Mouse (Mus musculus) thymus, postnatal 10 days (tissue): ENCODE data around the gene Arl6ip5.
"Not testable (repeated sequence)": the region's sequence is repeated elsewhere in the genome, so short reads cannot be mapped to it uniquely, and the experiment has no call there.

Experiments used
- DNase-seq, 2 experiments: peaks; one replicate each; pipeline ENCODE4 v3.0.0; 2021; ENCODE audit warnings: low spot score in 2 of 2

The Arl6ip5 gene

DNA sequence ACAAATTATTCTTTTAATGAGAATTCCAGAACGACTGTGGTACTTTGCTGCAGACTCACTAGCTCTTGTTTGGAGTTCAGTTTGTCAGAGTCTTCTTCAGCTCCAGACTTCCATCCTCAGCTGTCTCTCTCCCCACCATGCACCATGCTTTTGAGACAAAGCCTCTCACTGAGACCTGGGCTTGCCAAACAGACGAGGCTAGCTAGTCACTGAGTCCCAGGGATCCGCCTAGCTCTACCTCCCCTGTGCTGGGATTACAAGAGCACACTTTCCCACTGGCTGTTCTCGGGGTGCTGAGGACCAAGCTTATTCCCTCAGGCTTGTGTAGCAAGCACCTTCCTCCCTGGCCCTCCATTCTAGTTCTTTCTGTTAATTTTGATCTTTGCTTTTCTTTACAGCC, 13.1 kb downstream of the Arl6ip5 start:
- DNase-seq = no peak

DNA sequence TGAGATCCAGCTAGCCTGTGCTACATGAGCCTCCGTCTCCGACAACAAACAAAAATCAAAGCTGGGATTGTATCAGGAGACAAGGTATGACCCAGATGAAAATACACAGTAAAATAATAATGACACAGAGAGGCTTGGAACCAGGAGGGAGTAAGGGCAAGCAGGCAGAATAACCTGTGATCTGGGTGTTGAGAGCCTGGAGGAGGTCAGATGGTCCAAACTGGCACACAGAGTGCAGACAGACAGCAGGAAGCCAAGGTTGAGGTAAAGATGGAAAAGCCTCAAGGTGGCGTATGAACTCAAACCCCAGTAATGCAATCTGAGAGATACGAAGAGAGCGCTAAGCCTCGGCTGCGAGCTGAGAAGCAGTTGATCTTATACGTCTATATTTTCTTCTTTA, 14.0 kb downstream of the Arl6ip5 start:
- DNase-seq = no peak

DNA sequence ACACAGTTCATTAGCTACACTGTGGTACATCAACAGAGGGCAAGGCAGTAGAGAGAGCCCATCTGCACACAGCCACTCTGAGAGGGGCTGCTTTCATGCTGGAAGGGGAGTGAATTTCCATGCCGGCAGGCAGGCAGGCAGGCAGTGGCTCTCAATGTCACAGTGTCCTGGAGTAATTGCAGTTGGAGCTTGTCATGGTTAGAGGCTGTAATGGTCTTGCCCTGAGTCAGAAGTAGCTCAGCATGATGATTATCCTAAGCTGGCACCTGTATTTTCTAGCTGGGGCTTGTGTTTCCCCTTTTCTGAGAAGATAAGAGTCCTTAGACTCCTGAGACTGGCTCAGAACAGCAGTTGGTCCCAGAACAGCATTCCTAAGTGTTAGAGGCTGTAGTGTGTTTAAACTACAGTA, 15.6 kb downstream of the Arl6ip5 start:
- DNase-seq = no peak

DNA sequence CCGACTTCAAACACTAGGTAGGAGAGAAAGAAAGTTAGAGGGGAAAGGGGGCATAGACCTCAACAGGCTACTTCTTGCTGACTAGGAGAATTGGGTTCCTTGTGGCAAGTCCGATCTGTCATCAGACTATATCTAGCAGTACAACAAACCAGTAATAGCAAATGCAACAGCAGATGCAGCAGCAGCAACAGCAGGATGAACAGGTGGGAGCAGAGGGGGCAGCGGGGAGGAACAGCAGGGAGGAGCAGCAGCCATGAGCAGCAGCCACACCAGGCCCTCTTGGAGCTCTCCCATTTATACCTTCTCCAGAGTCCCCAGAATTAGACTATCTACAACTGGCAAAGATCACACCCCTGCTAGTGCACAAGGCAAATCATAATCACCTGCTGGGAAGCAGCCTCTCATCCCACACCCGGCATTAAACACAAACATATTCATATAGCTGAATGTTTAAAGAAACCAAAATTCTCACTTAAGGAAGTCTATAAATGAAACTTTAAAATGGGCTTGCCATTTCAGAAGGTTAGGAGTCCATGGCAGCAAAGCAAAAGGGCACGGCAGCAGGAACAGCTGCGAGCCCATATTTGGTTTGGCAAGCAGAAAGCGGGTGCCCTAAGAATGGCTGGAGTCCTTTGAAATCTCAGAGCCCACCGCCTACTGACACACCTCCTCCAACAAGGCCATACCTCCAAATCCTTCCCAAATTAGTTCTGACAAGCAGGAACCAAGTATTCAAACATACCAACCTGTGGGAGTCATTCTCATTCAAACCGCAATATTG, 16.8 kb downstream of the Arl6ip5 start:
- no peak for DNase-seq

DNA sequence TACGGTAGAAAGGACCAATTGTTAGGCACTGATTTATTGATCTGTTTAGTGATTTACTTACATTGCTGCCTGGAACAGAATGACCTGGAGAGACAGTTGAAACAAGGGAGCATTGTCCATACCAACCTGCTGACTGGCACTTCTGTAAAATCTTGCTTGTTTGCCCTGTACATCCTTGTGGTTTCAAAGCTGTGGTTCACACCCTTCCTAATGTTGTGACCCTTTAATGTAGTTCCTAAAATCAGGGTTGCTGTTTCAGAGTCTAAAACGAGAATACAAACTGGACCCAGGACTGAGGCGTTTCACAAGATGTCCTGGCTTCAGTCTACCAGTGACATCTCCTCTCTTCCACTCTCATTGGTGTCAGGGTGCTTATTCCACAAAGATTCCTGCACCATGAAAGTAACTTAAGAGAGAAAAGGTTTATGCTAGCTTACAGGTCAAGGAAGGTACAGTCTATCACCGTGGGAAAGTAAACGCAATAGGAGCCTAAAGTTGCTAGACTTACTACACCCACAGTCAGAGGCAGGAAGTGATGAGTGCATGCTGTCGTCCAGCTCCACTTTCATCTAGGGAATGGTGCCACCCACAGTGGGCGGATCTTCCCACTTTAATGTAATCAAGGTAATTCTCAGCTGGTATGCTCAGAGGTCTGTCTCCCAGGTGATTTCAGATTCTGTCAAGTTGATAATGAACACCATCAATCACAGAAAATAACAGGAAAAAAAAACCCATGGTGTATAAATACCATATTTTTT, 24.6 kb downstream of the Arl6ip5 start:
- no peak for DNase-seq

DNA sequence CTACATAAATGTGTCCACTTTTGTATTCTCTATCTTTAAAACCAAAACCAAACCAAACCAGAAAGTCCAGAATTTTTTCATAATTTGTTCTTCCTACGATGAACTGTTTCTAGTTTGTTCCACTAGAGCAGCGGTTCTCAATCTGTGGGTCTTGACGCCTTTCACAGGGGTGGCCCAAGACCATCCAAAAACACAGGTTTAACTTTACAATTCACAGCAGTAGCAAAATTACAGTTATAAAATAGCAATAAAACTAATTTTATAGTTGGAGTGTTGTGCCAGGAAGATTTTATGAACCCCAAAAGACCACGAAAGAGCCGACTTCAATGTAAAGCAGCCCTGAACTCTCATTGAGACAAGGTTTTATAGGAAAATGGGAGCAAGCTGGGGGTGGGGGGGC, 25.6 kb downstream of the Arl6ip5 start:
- DNase-seq = no peak

DNA sequence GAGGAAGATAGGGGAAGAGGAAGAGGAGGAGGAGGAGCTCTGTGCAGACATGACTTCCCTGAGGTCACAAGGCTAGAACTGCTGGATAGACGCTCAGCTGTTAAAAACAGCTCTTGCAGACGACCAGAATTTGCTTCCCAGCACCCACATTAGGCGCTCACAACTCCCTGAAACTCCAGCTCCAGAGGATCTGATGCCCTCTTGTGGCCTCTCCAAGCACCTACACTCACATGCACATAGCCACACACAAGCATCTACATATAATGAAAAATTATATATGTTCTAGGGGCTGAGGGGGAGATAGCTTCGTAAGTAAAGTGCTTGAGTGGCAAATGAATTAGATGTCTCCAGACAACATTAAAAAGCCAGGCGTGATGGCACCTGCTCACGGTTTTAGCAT, 28.9 kb downstream of the Arl6ip5 start:
- DNase-seq = no peak

DNA sequence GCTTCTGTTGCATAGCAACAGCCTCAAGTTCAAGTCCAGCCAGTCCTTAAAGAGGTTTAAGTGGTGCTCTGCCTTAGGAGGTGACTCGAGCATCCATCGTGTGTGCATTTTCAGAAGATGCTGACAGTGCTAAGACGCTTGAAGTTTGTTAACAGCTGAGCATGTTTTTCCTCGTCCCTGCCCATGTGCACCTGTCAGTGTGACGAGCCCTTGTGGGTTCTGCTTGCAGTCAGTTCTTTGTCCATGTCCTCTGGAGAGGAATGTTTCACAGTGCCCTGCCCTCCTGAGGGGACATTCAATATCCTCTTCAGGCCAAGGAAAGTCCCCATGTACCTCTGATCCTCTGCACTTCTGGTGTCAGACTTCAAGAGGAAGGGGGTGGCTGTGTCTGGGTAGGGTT, 29.6 kb downstream of the Arl6ip5 start:
- DNase-seq = no peak

DNA sequence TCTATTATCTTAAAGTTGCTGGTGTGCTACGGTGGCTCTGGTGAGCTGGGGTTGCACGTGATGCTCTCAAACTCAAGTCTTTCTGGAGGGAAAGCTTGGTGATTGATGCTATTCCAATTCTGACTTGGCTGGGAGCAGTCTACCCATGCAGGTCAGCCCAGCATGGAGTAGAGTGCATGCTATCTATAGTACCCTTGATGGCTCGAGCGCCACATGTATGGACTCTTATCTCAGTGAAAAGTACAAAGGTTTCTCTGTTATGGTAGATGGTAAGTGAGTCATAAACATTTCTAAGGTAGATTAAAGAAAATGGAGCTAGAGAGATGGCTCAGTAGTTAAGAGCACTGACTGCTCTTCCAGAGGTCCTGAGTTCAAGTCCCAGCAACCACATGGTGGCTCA, 32.0 kb downstream of the Arl6ip5 start:
- no peak for DNase-seq

DNA sequence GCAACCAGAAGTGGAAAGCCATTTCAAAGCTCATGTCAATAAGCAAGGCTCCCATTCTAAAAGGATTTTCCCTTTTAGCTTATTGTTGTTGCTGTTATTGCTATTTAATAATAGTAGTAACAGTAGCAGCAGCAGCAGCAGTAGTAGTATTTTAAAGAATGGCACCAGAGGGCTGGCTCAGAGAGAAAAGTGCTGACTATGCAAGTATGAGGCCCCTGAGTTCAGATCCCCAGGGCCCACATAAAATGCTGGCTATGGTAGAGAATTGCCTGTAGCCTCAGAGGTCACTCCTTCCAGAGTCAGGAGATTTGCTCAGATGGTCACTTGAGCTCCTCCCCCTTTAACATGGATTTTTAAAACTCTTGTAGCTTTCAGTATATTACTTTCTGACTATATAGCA, 34.7 kb downstream of the Arl6ip5 start:
- DNase-seq = no peak

DNA sequence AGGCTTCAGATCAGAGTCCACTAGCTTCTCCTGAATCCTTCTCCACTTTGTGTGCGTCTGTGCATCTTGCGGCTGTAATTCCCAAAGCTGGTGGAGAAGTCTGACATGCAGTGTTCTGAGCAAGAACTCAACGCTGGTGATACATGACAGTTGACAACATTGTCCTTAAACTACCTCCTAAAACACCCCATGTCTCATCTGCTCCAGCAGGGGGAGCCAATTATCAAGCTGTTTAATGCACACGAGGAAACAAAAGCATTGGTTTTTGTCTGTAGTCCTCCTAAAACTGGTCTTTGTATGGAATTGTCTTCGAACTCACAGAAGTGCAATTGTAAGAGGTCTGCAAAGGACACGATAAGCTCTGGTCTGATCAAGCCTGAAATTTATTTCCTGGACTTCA, 40.5 kb downstream of the Arl6ip5 start:
- DNase-seq = peak; percentile 29 to 70

DNA sequence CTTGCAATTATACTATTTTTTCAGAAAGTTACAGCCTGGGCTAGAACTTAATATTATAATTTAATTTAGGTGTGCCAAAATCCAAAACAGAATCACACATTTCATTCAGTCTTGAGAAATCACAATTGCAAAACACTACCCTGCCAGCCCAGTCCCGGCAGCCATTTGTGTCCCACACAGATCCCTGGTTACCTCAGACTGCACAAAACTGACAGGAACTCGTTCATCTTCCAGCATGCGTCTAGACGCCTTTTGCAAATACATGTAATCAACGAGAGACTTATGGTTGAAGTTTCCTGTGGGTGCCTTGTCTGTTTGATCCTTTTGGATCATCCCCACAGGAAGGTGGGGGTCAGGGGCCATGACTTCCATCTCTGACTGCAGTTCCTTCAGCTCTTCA, 41.6 kb downstream of the Arl6ip5 start:
- no peak for DNase-seq

DNA sequence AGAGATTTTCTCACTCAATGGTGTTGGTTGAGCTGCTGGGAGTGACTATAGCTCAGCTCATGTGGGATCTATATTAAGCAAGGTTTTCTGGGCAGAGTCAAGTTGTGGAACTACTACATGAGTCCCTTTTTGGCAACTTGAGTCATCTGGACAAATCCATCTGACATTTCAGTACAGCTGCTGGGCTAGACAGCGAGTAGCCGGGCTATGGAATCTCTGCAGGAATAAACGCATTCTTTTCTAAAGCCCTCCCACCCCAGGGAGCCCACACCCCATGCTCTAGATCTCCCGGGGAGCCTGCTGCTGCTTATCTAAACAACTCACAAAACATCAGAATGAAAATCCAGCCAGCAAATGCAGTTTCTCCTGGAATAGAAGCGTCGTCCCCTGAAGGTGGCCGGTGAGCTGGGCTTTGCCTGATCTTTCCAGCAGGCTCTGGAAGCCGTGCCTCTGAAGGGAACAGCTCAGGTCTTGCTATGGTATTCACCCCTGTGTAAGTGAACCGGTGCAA, 42.3 kb downstream of the Arl6ip5 start, which contains the start of gene Lmod3:
Lmod3 (minus strand) TSS at position 49 of the 511 bp plus-strand sequence.
- no peak for DNase-seq

DNA sequence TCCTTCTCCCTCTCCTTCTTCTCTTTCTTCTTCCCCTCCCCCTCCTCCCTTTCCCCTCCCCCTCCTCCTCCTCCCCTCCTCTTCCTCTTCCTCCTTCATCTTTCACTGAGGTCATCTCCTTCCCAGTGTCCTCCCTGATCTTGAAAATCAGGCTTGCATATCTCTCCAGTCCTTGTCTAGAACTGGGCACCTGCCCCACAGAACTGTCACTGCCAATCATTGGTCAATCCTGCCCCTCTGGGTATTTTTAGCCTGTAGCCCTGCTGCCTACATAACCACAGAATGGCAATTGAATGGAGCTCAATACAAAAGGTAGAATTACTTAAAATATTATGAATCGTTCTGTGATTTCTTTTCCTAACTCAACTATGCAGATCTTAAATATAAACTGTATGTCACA, 48.0 kb downstream of the Arl6ip5 start:
- DNase-seq = no peak

DNA sequence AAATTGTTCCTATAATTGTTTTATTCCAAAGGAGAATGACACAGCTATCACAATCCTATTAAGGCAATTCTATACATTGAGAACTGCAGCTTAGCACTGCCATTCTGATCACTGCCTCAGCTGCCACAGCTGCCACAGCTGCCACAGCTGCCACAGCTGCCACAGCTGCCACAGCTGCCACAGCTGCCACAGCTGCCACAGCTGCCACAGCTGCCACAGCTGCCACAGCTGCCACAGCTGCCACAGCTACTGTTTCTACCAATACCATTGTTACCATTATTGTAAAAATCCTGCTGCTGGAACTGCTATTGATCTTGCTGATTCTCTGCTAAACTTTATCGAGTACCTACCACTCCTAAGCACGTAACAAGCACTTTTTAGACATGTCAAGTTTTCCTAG, 49.4 kb downstream of the Arl6ip5 start:
- DNase-seq = not testable (repeated sequence)

DNA sequence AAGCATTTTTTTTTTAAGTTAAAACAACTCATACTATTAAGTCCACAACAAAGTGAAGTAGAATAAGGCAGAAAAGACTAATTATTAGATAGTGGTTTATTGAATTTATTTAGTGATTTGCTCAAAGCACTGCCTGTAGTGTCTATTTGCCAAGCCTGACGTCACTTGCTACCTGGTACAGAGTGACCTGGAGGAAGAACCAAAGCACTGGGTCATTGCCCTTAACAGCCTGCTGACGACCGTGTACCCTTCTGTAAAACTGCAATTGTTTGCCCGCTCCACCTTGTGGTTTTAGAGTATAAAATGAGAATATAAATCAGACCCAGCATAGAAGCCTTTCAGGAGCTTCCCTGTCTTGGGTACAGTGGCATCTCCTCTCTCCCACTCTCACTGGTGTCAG, 51.7 kb downstream of the Arl6ip5 start:
- no peak for DNase-seq

DNA sequence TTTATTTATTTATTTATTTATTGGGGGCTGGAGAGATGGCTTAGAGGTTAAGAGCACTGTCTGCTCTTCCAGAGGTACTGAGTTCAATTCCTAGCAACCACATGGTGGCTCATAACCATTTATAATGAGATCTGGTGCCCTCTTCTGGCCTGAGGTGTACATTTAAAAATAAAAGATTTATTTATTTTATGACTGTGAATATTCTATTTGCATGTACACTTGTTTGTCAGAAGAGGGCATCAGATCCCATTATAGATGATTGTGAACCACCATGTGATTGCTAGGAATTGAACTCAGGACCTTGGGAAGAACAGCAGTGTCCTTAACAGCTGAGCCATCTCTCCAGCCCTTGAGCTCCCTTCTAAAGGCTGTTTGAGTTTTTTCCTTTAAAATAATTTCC, 53.3 kb downstream of the Arl6ip5 start:
- DNase-seq = not testable (repeated sequence)

DNA sequence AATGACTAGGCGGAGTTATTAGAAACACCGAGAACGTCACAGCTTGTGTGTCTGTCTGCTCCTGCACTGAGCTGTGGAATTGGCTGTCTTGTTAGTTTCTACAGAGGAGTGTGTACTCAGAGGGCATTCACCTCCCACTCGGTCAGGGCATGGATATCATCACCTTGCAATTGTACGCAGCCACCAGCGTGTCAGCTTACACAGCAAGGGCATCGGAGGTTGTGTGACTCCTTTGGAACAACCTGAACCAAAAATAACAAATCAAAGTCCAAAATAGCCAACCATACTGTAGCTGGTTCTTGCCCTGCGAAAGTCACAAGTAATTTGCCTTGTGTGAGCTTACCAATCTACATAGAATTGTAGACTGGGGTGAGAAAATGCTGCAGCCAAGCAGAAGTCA, 54.8 kb downstream of the Arl6ip5 start:
- no peak for DNase-seq

DNA sequence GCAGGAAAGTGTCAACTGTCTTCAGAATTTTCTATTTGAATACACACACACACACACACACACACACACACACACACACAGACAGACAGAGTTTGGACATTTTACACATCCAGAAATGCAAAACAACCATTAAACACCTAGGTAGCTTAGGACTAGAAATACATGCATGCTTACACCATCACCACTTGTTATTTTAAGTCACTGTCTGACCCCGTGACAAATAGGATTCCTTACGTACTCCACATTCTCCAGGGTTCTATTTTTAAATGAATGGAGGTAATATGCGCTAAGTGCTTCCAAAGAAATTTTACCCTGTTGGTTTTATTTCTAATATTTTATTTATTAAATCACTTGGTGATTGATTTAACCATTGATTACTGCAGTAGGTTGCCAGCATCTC, 55.2 kb downstream of the Arl6ip5 start:
- DNase-seq = no peak

DNA sequence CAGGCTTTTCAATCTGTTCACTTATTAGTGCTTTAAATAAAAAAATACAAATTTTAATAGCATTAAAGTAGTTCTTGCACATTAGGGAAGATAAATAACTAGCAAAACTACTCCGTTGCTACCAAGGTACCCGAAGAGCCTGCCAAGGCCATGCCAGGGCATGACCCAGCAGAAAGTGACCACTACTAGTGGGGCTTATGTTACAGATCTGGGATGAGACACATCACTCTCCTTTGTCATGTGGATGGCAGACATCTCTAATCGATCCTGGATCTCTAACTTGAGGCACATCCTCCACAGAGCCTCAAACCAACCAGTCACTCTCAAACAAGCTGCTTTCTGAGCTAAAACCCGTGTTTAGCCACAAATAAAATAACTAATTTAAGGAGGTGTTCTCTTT, 56.2 kb downstream of the Arl6ip5 start:
- DNase-seq = no peak

DNA sequence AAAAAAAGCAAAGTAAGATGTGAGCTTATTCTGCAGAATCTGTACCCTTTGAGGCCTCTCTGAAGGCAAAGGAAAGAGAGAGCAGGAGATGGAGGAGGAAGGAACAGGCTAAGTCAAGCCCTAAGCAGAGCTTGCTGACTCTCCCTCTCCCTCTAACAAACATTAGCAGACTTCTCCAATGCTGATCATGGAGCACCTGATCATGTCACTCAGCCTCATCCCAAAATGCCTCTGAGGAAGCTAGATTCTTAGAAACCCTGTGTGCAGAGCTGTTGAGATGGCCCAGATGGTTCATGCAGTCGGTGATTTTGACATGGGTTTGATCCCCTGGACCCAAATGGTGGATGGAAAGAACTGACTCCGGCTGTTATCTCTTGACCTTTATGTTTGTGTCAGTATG, 56.6 kb downstream of the Arl6ip5 start:
- no peak for DNase-seq

DNA sequence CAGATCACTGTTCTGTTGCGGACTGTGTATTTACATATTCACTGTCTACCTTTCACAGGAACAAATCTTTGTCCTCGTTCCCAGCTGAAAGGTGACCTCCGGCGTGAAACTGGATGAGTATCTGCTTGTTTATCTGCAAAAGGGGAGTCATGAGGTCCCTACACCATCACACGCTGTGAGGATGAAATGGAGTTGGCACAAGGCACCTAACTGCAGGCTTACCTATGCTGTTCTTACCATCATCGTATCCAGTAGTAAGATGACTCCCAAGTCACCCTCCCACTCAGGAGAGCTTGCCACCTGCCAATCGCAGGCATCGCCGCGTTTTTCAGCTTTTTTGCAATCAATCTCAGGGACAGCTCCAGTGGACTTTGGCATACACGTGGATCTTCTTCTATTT, 59.1 kb downstream of the Arl6ip5 start:
- DNase-seq = no peak

DNA sequence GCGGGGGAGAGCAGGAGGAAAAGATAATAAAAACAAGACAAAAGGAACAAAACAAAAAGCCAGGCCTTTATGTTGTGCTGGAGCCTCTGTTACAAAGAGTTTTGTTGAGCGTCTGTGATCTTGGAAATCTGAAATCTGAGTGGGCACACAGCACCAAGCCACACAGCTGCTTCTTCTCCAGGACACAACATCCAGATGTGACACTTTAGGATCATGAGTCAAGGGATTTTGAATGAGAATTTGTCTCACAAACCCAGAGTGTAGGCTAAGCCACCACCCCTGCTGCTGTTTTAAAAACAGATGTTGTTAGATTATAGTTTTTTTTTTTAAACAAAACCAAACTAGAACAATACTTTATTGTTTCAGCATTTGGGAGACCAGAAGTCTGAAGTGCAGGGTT, 61.9 kb downstream of the Arl6ip5 start:
- no peak for DNase-seq
